Mouse (Mus musculus) lung, embryonic 14.5 days (tissue): ENCODE measurements around the gene Smg7. TPM values are rescaled to one million over a fixed set of nuclear protein-coding genes. Genes with fewer than 3 reads are reported as not detected.
A peak's percentile ranks its signal among the peaks of the same experiment; 100 is the strongest.

Source experiments
- ATAC-seq: fragments of 200-750 bp; cut with Nextera tagmentation; 2 replicates; pipeline ENCODE4 v1.8.0; 2017; ENCODE audit warnings: mild to moderate bottlenecking, moderate TSS enrichment, moderate library complexity; ENCODE audit not compliant: insufficient read depth
- DNase-seq: peaks from one replicate; pipeline ENCODE4 v3.0.0-alpha.2; 2015
- H3K27ac ChIP-seq: fragments of 300-500 bp; sonication (generic); 2 replicates; pipeline ENCODE4 v1.5.1; 2014; ENCODE audit warnings: low read depth, mild to moderate bottlenecking, moderate library complexity
- H3K27me3 ChIP-seq: fragments of 300-500 bp; sonication (generic); 2 replicates; pipeline ENCODE4 v1.6.1; 2014; ENCODE audit warnings: low read length, control low read depth; ENCODE audit not compliant: insufficient read depth
- H3K36me3 ChIP-seq: fragments of 300-500 bp; sonication (generic); 2 replicates; pipeline ENCODE4 v1.6.1; 2014; ENCODE audit warnings: control low read depth; ENCODE audit not compliant: insufficient read depth
- H3K4me1 ChIP-seq: fragments of 300-500 bp; sonication (generic); 2 replicates; pipeline ENCODE4 v1.6.1; 2014; ENCODE audit warnings: antibody characterized with exemption, control low read depth; ENCODE audit not compliant: insufficient read depth
- H3K4me2 ChIP-seq: fragments of 300-500 bp; sonication (generic); 2 replicates; pipeline ENCODE4 v1.6.1; 2014; ENCODE audit warnings: mild to moderate bottlenecking
- H3K4me3 ChIP-seq: fragments of 300-500 bp; sonication (generic); 2 replicates; pipeline ENCODE4 v1.5.1; 2014; ENCODE audit warnings: low read depth, low read length
- H3K9ac ChIP-seq: fragments of 300-500 bp; sonication (generic); 2 replicates; pipeline ENCODE4 v1.6.1; 2014
- H3K9me3 ChIP-seq: fragments of 300-500 bp; sonication (generic); 2 replicates; pipeline ENCODE4 v1.6.1; 2016; ENCODE audit warnings: low read depth, low read length, control low read depth
- CTCF ChIP-seq: IDR thresholded peaks from 2 replicates; pipeline ENCODE4 v1.5.1; 2016; ENCODE audit warnings: antibody characterized with exemption, low read depth
- WGBS: fragments of 180-500 bp; shearing (Covaris S2); extraction: QIAGEN DNeasy Blood & Tissue Kit; methylation state at CpG from one replicate; pipeline ENCODE4 v1.1.7; 2014; 5-methylcytosine and 5-hydroxymethylcytosine counted together
- polyA plus RNA-seq: library from polyadenylated mRNA; unstranded; fragments of >200 nt; fragmentation: Nextera tagmentation; extraction: Ambion mirVana; gene quantifications from 2 replicates; pipeline ENCODE4 v1.2.1, GENCODE M21; 2014

Gene Smg7
- polyA plus RNA-seq = 40.9 and 44.1 TPM in 2 replicates

DNA sequence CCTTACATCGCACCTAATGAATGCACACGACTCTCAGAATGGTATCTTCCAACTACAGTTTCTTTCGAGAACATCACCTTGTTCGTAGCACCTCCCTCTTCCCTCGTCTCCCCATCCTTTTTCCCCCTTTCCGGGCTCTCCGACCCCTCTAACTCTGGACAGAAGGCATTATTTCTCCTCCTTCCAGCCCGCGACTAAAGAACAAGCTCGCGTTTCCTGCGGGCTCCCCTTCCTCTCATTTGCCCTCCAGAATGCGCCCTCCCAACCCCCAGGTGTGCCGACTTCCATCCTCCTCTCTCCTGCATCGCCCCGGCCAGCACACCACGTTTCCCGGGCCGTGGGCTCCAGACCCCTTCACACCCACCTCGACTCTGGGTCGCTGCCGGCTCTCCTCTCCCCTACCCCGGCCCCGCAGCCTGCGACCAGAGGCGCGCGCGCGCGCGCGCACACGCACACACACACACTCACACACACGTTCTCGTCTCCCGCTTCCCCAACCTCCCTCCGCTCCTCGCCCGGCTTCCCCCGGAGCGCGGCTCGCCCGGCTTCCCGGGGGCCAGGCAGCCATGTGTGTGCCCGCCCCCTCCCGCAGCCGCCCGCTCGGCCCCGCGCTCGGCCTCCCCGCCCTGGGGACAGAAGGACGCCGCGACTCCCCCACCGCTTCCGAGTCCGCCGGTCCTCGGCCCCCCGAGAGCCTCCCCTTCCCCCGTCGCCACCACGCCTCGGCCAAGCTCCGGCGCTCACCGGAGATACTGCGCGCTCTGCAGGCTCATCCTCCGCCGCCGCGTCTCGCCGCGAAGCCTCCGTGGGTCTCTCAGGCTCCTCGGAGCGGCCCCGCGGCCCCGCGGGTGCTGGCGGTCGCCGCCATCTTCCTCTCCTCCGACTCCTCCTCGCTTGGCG, at the start of gene Smg7:
Gene Smg7 (minus strand): TSS at position 882 of the 900 bp plus-strand sequence.
- peaks cover 11% of the 10 kb centered on the region for H3K4me1 ChIP-seq
- peak within 1 kb of the TSS; percentile 95 for H3K9ac ChIP-seq
- ATAC-seq (peak; percentile 53; the same call in 1 of the 2 replicates), DNase-seq (peak; percentile 70)
- TF ChIP-seq CTCF = no peak
- peak within 1 kb of the TSS; percentile 100 for H3K4me2 ChIP-seq
- H3K4me3 ChIP-seq = peak within 1 kb of the TSS; percentile 85
- H3K36me3 ChIP-seq = peaks cover 7% of the 10 kb centered on the region
- H3K9me3 ChIP-seq = no peaks in the 10 kb centered on the region
- no peaks in the 10 kb centered on the region for H3K27me3 ChIP-seq
- under 1% methylated on average over 89 of the region's 93 CpGs for WGBS
- H3K27ac ChIP-seq = peak within 1 kb of the TSS; percentile 98

- Histone ChIP-seq H3K9ac (no peak overlapping the region), H3K4me3 (no peak overlapping the region), H3K27me3 (no peaks in the 10 kb centered on the region), H3K4me1 (no peaks in the 10 kb centered on the region), H3K36me3 (no peaks in the 10 kb centered on the region), H3K9me3 (no peaks in the 10 kb centered on the region), H3K27ac (no peak overlapping the region), H3K4me2 (no peak overlapping the region)
- no peak for TF ChIP-seq CTCF
- ATAC-seq (no peak), DNase-seq (no peak)
- 45% methylated on average over 4 of the region's 4 CpGs for WGBS
Measured at GRCm38 (mm10) chr1:152942977-152943376, 40.5 kb upstream of the Smg7 start.

DNA sequence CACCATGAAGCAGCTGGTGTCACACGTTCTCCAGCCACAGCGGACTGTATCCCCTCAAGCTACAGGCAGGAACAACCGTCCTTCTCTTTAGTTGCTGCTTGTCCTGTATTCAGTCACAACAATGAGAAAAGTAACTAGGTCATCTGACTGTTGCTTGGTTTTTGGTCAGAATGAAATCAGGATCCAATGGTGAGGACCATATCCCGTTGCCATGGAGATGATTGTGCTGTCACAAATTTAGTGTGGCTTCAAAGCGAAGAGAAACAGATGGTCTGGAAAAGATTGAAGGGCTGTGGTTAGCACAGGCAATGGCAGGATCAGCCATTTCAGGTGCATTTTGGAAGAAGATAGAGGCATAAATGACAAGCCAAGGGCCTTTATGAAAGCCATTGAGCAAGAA, 33.9 kb upstream of the Smg7 start:
- Histone ChIP-seq H3K27ac (no peak overlapping the region), H3K9ac (no peak overlapping the region), H3K27me3 (no peaks in the 10 kb centered on the region), H3K4me2 (no peak overlapping the region), H3K4me1 (no peaks in the 10 kb centered on the region; the same call in 1 of the 2 replicates), H3K9me3 (no peaks in the 10 kb centered on the region), H3K36me3 (no peaks in the 10 kb centered on the region), H3K4me3 (no peak overlapping the region)
- no peak for TF ChIP-seq CTCF
- no peak for DNase-seq
- 76% methylated on average over 5 of the region's 5 CpGs for WGBS
- no peak for ATAC-seq

DNA sequence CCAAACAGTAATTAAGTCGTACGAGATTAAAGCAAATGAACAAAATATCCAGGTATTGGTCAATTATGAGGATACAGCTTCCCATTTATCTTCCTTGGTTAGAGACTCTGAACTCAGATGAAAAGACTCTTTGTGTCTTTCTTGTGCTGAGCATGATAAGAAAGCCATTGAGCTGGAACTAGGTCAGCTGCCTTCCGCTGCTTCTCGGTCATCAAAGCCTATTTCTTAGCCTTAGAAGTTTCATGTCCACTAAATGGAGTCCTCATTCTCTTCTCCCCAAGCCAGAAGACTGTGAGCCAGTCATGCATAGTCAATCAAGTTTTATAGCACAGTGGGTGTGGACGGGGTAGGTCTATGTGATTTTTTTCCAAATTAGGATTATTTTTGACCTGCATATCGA, 33.0 kb upstream of the Smg7 start:
- Histone ChIP-seq H3K4me3 (no peak overlapping the region), H3K4me2 (no peak overlapping the region), H3K27me3 (no peaks in the 10 kb centered on the region), H3K4me1 (no peaks in the 10 kb centered on the region; the same call in 1 of the 2 replicates), H3K27ac (no peak overlapping the region), H3K9ac (no peak overlapping the region), H3K36me3 (no peaks in the 10 kb centered on the region), H3K9me3 (no peaks in the 10 kb centered on the region)
- WGBS = 72% methylated on average over 6 of the region's 6 CpGs
- no peak for TF ChIP-seq CTCF
- ATAC-seq = no peak
- DNase-seq = no peak

DNA sequence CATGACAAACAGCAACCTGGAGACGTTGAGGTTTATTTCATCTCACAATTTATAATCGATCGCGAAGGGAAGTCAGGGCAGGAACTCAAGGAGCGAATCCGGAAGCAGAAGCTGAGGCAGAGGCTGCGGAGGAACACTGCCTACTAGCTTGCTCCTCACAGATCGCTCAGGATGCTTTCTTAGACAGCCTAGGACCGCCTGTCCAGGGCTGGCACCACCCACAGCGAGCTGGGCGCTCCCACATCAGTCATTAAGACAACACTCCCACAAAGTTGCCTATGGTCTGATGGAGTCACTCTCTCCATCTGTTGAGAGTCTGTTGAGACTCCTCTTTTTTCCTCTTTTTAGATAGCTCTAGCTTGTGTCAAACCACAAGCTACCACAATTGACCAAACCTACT, 31.5 kb upstream of the Smg7 start:
- no peak for ATAC-seq
- H3K27ac ChIP-seq = no peak overlapping the region
- DNase-seq = no peak
- H3K27me3 ChIP-seq = no peaks in the 10 kb centered on the region
- no peak overlapping the region for H3K4me3 ChIP-seq
- WGBS = 46% methylated on average over 11 of the region's 11 CpGs
- no peaks in the 10 kb centered on the region for H3K9me3 ChIP-seq
- no peak for TF ChIP-seq CTCF
- H3K4me1 ChIP-seq = no peaks in the 10 kb centered on the region; the same call in 1 of the 2 replicates
- H3K9ac ChIP-seq = no peak overlapping the region
- no peaks in the 10 kb centered on the region for H3K36me3 ChIP-seq
- no peak overlapping the region for H3K4me2 ChIP-seq

DNA sequence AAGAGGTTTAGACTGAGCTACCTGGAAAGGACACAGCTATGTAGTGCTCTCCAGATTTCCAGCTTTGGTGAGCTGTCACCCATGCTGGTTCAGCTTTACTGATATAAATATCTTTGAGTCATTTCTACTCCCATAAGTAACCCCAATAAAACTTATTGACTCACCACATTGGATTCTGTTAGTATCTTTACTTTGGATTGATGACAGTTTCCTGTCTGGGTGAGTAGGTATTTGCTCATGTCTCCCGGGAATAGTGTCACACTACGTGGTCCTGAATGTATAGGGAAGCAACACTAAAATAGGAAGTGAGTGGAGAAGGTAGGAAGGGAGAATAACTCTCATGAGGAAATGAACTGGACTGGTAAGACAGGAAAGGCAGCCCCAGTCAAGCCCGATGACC, 19.3 kb upstream of the Smg7 start:
- no peak for DNase-seq
- Histone ChIP-seq H3K4me2 (no peak overlapping the region), H3K36me3 (no peaks in the 10 kb centered on the region), H3K27me3 (no peaks in the 10 kb centered on the region), H3K4me3 (no peak overlapping the region), H3K4me1 (no peaks in the 10 kb centered on the region), H3K9ac (no peak overlapping the region), H3K9me3 (no peaks in the 10 kb centered on the region), H3K27ac (no peak overlapping the region)
- no peak for TF ChIP-seq CTCF
- 86% methylated on average over 3 of the region's 3 CpGs for WGBS
- ATAC-seq = no peak

DNA sequence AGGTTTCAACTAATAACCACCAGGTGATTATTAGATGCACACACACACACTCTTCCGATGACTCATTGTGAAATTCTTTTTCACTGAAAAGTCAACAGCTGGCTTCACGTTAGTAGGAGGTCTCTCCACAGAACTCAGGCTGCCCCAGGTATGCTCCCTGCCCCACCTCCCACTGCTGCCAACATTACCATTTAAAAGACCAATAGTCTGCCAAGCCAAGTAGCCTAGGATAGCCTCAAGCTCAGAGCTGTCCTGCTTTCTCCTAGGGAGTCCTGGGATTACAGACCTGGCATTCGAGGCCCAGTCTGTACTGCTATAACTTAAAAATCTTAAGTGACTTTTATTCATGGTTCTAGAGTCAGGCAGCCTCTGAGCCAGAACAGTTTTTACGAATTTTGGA, 15.2 kb upstream of the Smg7 start:
- 69% methylated on average over 4 of the region's 4 CpGs for WGBS
- no peaks in the 10 kb centered on the region for H3K9me3 ChIP-seq
- H3K27ac ChIP-seq = no peak overlapping the region
- H3K27me3 ChIP-seq = no peaks in the 10 kb centered on the region
- H3K4me3 ChIP-seq = no peak overlapping the region
- H3K36me3 ChIP-seq = no peaks in the 10 kb centered on the region
- H3K4me1 ChIP-seq = no peaks in the 10 kb centered on the region
- no peak for DNase-seq
- ATAC-seq = no peak
- TF ChIP-seq CTCF = no peak
- H3K9ac ChIP-seq = no peak overlapping the region
- no peak overlapping the region for H3K4me2 ChIP-seq
